Mouse (Mus musculus) ES-Bruce4 (cell line): Measurements from ENCODE around the gene Rnf167. TPM values are rescaled to one million over a fixed set of nuclear protein-coding genes. Genes with fewer than 3 reads are reported as not detected.

ENCODE experiments used
- H3K27ac ChIP-seq: 2 replicates; pipeline ENCODE4 v1.5.1; 2012; ENCODE audit warnings: low read length, inconsistent platforms; ENCODE audit not compliant: insufficient read depth
- H3K27me3 ChIP-seq: 2 replicates; pipeline ENCODE4 v1.6.1; 2012; ENCODE audit warnings: mild to moderate bottlenecking, low read length, inconsistent platforms; ENCODE audit not compliant: control insufficient read depth, poor library complexity, insufficient read depth, severe bottlenecking
- H3K36me3 ChIP-seq: 2 replicates; pipeline ENCODE4 v1.6.1; 2012; ENCODE audit warnings: inconsistent platforms, mild to moderate bottlenecking, low read length, moderate library complexity; ENCODE audit not compliant: control insufficient read depth, poor library complexity, insufficient read depth, severe bottlenecking
- H3K4me1 ChIP-seq: one replicate; pipeline ENCODE4 v1.8.1; 2011; ENCODE audit warnings: low read length; ENCODE audit not compliant: control insufficient read depth, insufficient read depth
- H3K4me3 ChIP-seq: 2 replicates; pipeline ENCODE4 v1.5.1; 2011; ENCODE audit warnings: low read depth, mild to moderate bottlenecking, low read length
- H3K9ac ChIP-seq: 2 replicates; pipeline ENCODE4 v1.6.1; 2012; ENCODE audit warnings: low read depth, mild to moderate bottlenecking, inconsistent platforms; ENCODE audit not compliant: poor library complexity, severe bottlenecking
- H3K9me3 ChIP-seq: replicated peaks from 2 replicates; pipeline ENCODE4 v1.6.1; 2012; ENCODE audit warnings: mild to moderate bottlenecking, low read length, inconsistent platforms; ENCODE audit not compliant: control insufficient read depth, poor library complexity, insufficient read depth, severe bottlenecking
- CTCF ChIP-seq: IDR thresholded peaks from one replicate; pipeline ENCODE4 v1.8.1; 2011; ENCODE audit warnings: low read depth, low read length
- EP300 ChIP-seq: IDR thresholded peaks from 2 replicates; pipeline ENCODE4 v1.6.1; 2011; ENCODE audit warnings: low read depth, low read length; ENCODE audit not compliant: insufficient read depth
- POLR2A ChIP-seq: IDR thresholded peaks from one replicate; pipeline ENCODE4 v1.8.1; 2011; ENCODE audit warnings: low read length; ENCODE audit not compliant: insufficient read depth
- polyA plus RNA-seq: library from polyadenylated mRNA; stranded (reverse); fragments of >200 nt; gene quantifications from 2 replicates; pipeline ENCODE4 v1.2.4, GENCODE M21; 2011; ENCODE audit warnings: low read depth; ENCODE audit not compliant: missing spikeins, insufficient read depth, insufficient read length

Rnf167 gene
- polyA plus RNA-seq, 1 experiment, result 55.2 TPM

- Histone ChIP-seq H3K9ac (no peak overlapping the region), H3K27ac (no peak overlapping the region), H3K36me3 (peaks cover 9% of the 10 kb centered on the region), H3K4me3 (no peak overlapping the region), H3K4me1 (peaks cover 2% of the 10 kb centered on the region), H3K27me3 (no peaks in the 10 kb centered on the region), H3K9me3 (no peaks in the 10 kb centered on the region)
- TF ChIP-seq EP300 (no peak), POLR2A (no peak), CTCF (no peak)
Observed at GRCm38 (mm10) chr11:70641241-70641640, 5.8 kb upstream of the Rnf167 start.

- Histone ChIP-seq H3K27me3 (no peaks in the 10 kb centered on the region), H3K36me3 (peaks cover 9% of the 10 kb centered on the region), H3K9ac (no peak overlapping the region), H3K9me3 (no peaks in the 10 kb centered on the region), H3K4me1 (peaks cover 2% of the 10 kb centered on the region), H3K4me3 (no peak overlapping the region), H3K27ac (no peak overlapping the region)
- TF ChIP-seq POLR2A (no peak), CTCF (no peak), EP300 (no peak)
Observed at GRCm38 (mm10) chr11:70643051-70643450, 4.0 kb upstream of the Rnf167 start.

GRCm38 (mm10) chr11:70644564-70645103, 2.4 kb upstream of the Rnf167 start:
- H3K9ac ChIP-seq, result no peak overlapping the region
- no peak overlapping the region for H3K4me3 ChIP-seq
- H3K4me1 ChIP-seq, result peaks cover 2% of the 10 kb centered on the region
- no peaks in the 10 kb centered on the region for H3K27me3 ChIP-seq
- H3K27ac ChIP-seq, result no peak overlapping the region
- TF ChIP-seq CTCF (no peak), EP300 (no peak), POLR2A (no peak)
- H3K36me3 ChIP-seq, result peaks cover 20% of the 10 kb centered on the region
- H3K9me3 ChIP-seq, result no peaks in the 10 kb centered on the region

- Histone ChIP-seq H3K9me3 (no peaks in the 10 kb centered on the region), H3K36me3 (peaks cover 30% of the 10 kb centered on the region), H3K27ac (no peak overlapping the region), H3K9ac (peak overlapping the region; percentile 84), H3K27me3 (no peaks in the 10 kb centered on the region), H3K4me1 (peaks cover 2% of the 10 kb centered on the region), H3K4me3 (peak overlapping the region; percentile 85)
- TF ChIP-seq EP300, result no peak
- no peak for TF ChIP-seq POLR2A
- TF ChIP-seq CTCF, result no peak
Observed at GRCm38 (mm10) chr11:70645461-70646258, 1.4 kb upstream of the Rnf167 start.

GRCm38 (mm10) chr11:70646259-70646555, 828 bp upstream of the Rnf167 start:
- H3K27me3 ChIP-seq, result no peaks in the 10 kb centered on the region
- H3K4me3 ChIP-seq, result peak overlapping the region; percentile 85
- peak overlapping the region; percentile 36 for H3K27ac ChIP-seq
- H3K4me1 ChIP-seq, result peaks cover 2% of the 10 kb centered on the region
- TF ChIP-seq POLR2A, result no peak
- TF ChIP-seq EP300, result no peak
- no peak for TF ChIP-seq CTCF
- peaks cover 36% of the 10 kb centered on the region for H3K36me3 ChIP-seq
- no peaks in the 10 kb centered on the region for H3K9me3 ChIP-seq
- peak overlapping the region; percentile 84 for H3K9ac ChIP-seq

- Histone ChIP-seq H3K9ac (peak overlapping the region; percentile 88), H3K4me1 (peaks cover 2% of the 10 kb centered on the region), H3K9me3 (no peaks in the 10 kb centered on the region), H3K36me3 (peaks cover 53% of the 10 kb centered on the region), H3K4me3 (peak overlapping the region; percentile 93), H3K27ac (peak overlapping the region; percentile 78), H3K27me3 (no peaks in the 10 kb centered on the region)
- TF ChIP-seq CTCF, result no peak
- no peak for TF ChIP-seq POLR2A
- TF ChIP-seq EP300, result no peak
Observed at GRCm38 (mm10) chr11:70647716-70648420, 833 bp downstream of the Rnf167 start.
